ENCODE assay signal across 8 mouse cellular contexts in genomic region chr4:136841056-136841455, GRCm38 (mm10). TPM values are rescaled to one million over a fixed set of nuclear protein-coding genes. Genes with fewer than 3 reads are reported as not detected.
A peak's percentile ranks its signal among the peaks of the same experiment; 100 is the strongest.
DNase-seq lines count a peak whose midpoint lies in the region; ATAC-seq and TF ChIP-seq lines count a peak whose summit lies in the region.

No protein-coding gene starts in this region.

- H3K4me3 ChIP-seq in gastrocnemius, adult 2 months: no peak overlapping the region
- H3K4me3 ChIP-seq in left cerebral cortex, adult 2 months: no peak overlapping the region

- ATAC-seq in inflammation-experienced regulatory T-cells, adult 6 months: no peak

- peak; percentile 97 for TF ChIP-seq CTCF in gastrocnemius, adult 2 months (IDR thresholded peaks at IDR 0.05)
- peak; percentile 92 for TF ChIP-seq CTCF in left cerebral cortex, adult 2 months (IDR thresholded peaks at IDR 0.05)

- peak; percentile 81 to 87 for DNase-seq in adrenal gland, adult 18-20 months (ENCODE audit: low spot score in 2 of 2)
- peak; percentile 94 to 95 for DNase-seq in cerebellum, postnatal 14 days
- peak; percentile 77 for DNase-seq in gastrocnemius, adult 2 months
- DNase-seq in induced T-regulatory cell, adult 2 months (ENCODE audit: low read depth): peak; percentile 79
- DNase-seq in left cerebral cortex, adult 2 months (ENCODE audit: extremely low spot score in 1 of 2, low spot score in 2 of 2): peak; percentile 78 to 86
- DNase-seq in mesoderm, embryonic 11.5 days (ENCODE audit: low read depth, low spot score): peak; percentile 91
- DNase-seq in right cerebral cortex, postnatal 25 days: peak; percentile 77

- no peak overlapping the region for H3K27ac ChIP-seq in gastrocnemius, adult 2 months
- H3K27ac ChIP-seq in left cerebral cortex, adult 2 months: no peak overlapping the region

- intact Hi-C loops in gastrocnemius, adult 2 months (cut with DNase I): loop anchor here (1.0 to 5.0 kb wide), 2 partner anchors 144 to 163 kb away; no protein-coding TSS in a partner anchor
- intact Hi-C loops in left cerebral cortex, adult 2 months (cut with DNase I): loop anchor here (1.0 kb wide), 1 partner anchor 163 kb away; no protein-coding TSS in a partner anchor

RNA-seq across cellular contexts. Expression of gene Ephb2, which starts 5.3 kb away (rescaled TPM):
- total RNA-seq in adrenal gland, adult 18-20 months (2021): 10 to 100 TPM; 16.9 to 22.8 TPM
- 1 to 10 TPM in 1 of 2 experiments, under 1 TPM in 1; 0.26 to 1.9 TPM for total RNA-seq in gastrocnemius, adult 2 months (2021)
- 10 to 100 TPM; 17.0 to 18.3 TPM for total RNA-seq in left cerebral cortex, adult 2 months (2021)
- polyA plus RNA-seq in inflammation-experienced regulatory T-cells, adult 6 months (2017; shearing (Covaris generic)): under 1 TPM in 1 of 3 experiments, not detected in 2; 0.05 TPM

RNA-seq across cellular contexts. Expression of gene C1qb, which starts 44.9 kb away (rescaled TPM):
- 100 to 1,000 TPM in 1 of 2 experiments, 10 to 100 TPM in 1; 69.3 to 122 TPM for total RNA-seq in adrenal gland, adult 18-20 months (2021)
- 10 to 100 TPM in 1 of 2 experiments, 1 to 10 TPM in 1; 8.4 to 18.3 TPM for total RNA-seq in gastrocnemius, adult 2 months (2021)
- total RNA-seq in left cerebral cortex, adult 2 months (2021): 10 to 100 TPM; 57.5 to 60.3 TPM
- 1 to 10 TPM; 1.8 to 8.1 (median 2.1) TPM for polyA plus RNA-seq in inflammation-experienced regulatory T-cells, adult 6 months (2017; shearing (Covaris generic))

RNA-seq across cellular contexts. Expression of gene C1qc, which starts 51.8 kb away (rescaled TPM):
- total RNA-seq in adrenal gland, adult 18-20 months (2021): 10 to 100 TPM; 53.3 to 99.1 TPM
- 10 to 100 TPM in 1 of 2 experiments, 1 to 10 TPM in 1; 7.6 to 15.4 TPM for total RNA-seq in gastrocnemius, adult 2 months (2021)
- total RNA-seq in left cerebral cortex, adult 2 months (2021): 10 to 100 TPM; 41.2 to 45.1 TPM
- polyA plus RNA-seq in inflammation-experienced regulatory T-cells, adult 6 months (2017; shearing (Covaris generic)): 1 to 10 TPM in 1 of 3 experiments, under 1 TPM in 1, not detected in 1; 0.50 to 1.1 TPM

RNA-seq across cellular contexts. Expression of gene C1qa, which starts 57.5 kb away (rescaled TPM):
- total RNA-seq in adrenal gland, adult 18-20 months (2021): 100 to 1,000 TPM in 1 of 2 experiments, 10 to 100 TPM in 1; 75.0 to 120 TPM
- 10 to 100 TPM in 1 of 2 experiments, 1 to 10 TPM in 1; 7.0 to 15.8 TPM for total RNA-seq in gastrocnemius, adult 2 months (2021)
- total RNA-seq in left cerebral cortex, adult 2 months (2021): 10 to 100 TPM; 44.5 to 48.3 TPM
- polyA plus RNA-seq in inflammation-experienced regulatory T-cells, adult 6 months (2017; shearing (Covaris generic)): under 1 TPM in 1 of 3 experiments, not detected in 2; 0.93 TPM

Comparison
In these comparisons a context has a peak if more than half of its experiments do, and no peak if none do; other contexts are left out.
1. RNA of gene Ephb2, which starts 5.3 kb away (total RNA-seq): 16.9 to 22.8 TPM in adrenal gland, adult 18-20 months and 17.0 to 18.3 TPM in left cerebral cortex, adult 2 months; 0.26 to 1.9 TPM in gastrocnemius, adult 2 months; every median in the first group is over 4 times any median in the second.
2. Peak in every context shown above with its lines, with median percentiles within 50 percentile points of each other: DNase-seq.